Mouse (Mus musculus) cerebellum, adult 2 months (tissue): Measurements from ENCODE around the gene Tmem198b. TPM values are rescaled to one million over a fixed set of nuclear protein-coding genes. Genes with fewer than 3 reads are reported as not detected.

Experiments
- DNase-seq, 2 experiments: peaks; one replicate each; pipeline ENCODE4 v3.0.0; 2021
- H3K27ac ChIP-seq: fragments of 200-500 bp; 2 replicates; pipeline ENCODE4 v1.5.1; 2012; ENCODE audit warnings: low read length, control low read depth, inconsistent platforms; ENCODE audit not compliant: insufficient read depth
- H3K27me3 ChIP-seq: fragments of 200-500 bp; 2 replicates; pipeline ENCODE4 v1.6.1; 2012; ENCODE audit warnings: inconsistent platforms, mild to moderate bottlenecking, low read length, moderate library complexity; ENCODE audit not compliant: control insufficient read depth, insufficient read depth
- H3K4me1 ChIP-seq: fragments of 200-500 bp; 2 replicates; pipeline ENCODE4 v1.6.1; 2011; ENCODE audit warnings: low read length; ENCODE audit not compliant: control insufficient read depth, insufficient read depth
- H3K4me3 ChIP-seq: fragments of 200-500 bp; replicated peaks from 2 replicates; pipeline ENCODE3; 2011; ENCODE audit warnings: mild to moderate bottlenecking, low read depth, low read length, control low read depth; ENCODE audit not compliant: insufficient read depth
- CTCF ChIP-seq: fragments of 200-500 bp; IDR thresholded peaks from 2 replicates; pipeline ENCODE4 v1.5.1; 2011; ENCODE audit warnings: low read depth, mild to moderate bottlenecking, control low read depth, low read length, moderate library complexity, borderline replicate concordance; ENCODE audit not compliant: insufficient read depth
- POLR2A ChIP-seq: fragments of 200-500 bp; IDR thresholded peaks from 2 replicates; pipeline ENCODE4 v1.6.1; 2011; ENCODE audit warnings: low read length, control low read depth, borderline replicate concordance; ENCODE audit not compliant: insufficient read depth
- WGBS: fragments of 180-500 bp; shearing (Covaris S2); methylation state at CpG from one replicate; pipeline ENCODE4 v1.1.7; 2018; 5-methylcytosine and 5-hydroxymethylcytosine counted together
- polyA plus RNA-seq: library from polyadenylated mRNA; depleted of rRNA; stranded (reverse); fragments of >200 nt; gene quantifications from 2 replicates; pipeline ENCODE4 v1.2.3, GENCODE M21; 2012

Gene Tmem198b
- polyA plus RNA-seq, 1 experiment = 26.4 TPM

DNA sequence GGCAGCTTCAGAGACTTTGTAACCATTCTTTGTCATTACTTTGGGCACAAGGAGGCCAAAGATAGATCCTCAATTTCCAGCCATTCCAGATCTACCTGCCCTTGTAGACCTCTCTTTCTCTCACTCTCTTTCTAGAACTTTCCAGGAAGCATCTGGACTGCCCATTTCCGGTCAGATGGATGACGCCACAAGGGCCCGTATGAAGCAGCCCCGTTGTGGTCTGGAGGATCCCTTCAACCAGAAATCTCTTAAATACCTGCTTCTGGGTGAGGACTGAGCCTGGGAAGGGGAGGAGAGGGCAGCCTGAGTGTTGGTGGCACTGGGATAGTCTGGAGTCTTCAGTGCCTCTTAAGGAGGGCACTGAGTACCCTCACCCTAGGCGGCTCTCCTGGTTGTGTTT lies 9.8 kb downstream of the Tmem198b start:
- TF ChIP-seq CTCF (no peak), POLR2A (no peak)
- H3K27ac ChIP-seq = no peak overlapping the region
- H3K4me1 ChIP-seq = no peaks in the 10 kb centered on the region; the same call in 1 of the 2 replicates
- H3K27me3 ChIP-seq = no peaks in the 10 kb centered on the region; the same call in 1 of the 2 replicates
- no peak for DNase-seq
- no peak overlapping the region for H3K4me3 ChIP-seq
- 91% methylated on average over 5 of the region's 5 CpGs for WGBS

GRCm38 (mm10) chr10:128793258-128793657 lies 10.9 kb downstream of the Tmem198b start:
- TF ChIP-seq POLR2A (no peak), CTCF (no peak)
- no peak for DNase-seq
- Histone ChIP-seq H3K4me1 (no peaks in the 10 kb centered on the region; the same call in 1 of the 2 replicates), H3K27me3 (no peaks in the 10 kb centered on the region; the same call in 1 of the 2 replicates), H3K27ac (no peak overlapping the region), H3K4me3 (no peak overlapping the region)
- WGBS = 92% methylated on average over 1 of the region's 1 CpGs

GRCm38 (mm10) chr10:128792041-128792440 lies 12.1 kb downstream of the Tmem198b start:
- Histone ChIP-seq H3K27ac (no peak overlapping the region), H3K27me3 (no peaks in the 10 kb centered on the region; the same call in 1 of the 2 replicates), H3K4me3 (no peak overlapping the region), H3K4me1 (no peaks in the 10 kb centered on the region; the same call in 1 of the 2 replicates)
- no peak for DNase-seq
- TF ChIP-seq POLR2A = no peak
- no peak for TF ChIP-seq CTCF

DNA sequence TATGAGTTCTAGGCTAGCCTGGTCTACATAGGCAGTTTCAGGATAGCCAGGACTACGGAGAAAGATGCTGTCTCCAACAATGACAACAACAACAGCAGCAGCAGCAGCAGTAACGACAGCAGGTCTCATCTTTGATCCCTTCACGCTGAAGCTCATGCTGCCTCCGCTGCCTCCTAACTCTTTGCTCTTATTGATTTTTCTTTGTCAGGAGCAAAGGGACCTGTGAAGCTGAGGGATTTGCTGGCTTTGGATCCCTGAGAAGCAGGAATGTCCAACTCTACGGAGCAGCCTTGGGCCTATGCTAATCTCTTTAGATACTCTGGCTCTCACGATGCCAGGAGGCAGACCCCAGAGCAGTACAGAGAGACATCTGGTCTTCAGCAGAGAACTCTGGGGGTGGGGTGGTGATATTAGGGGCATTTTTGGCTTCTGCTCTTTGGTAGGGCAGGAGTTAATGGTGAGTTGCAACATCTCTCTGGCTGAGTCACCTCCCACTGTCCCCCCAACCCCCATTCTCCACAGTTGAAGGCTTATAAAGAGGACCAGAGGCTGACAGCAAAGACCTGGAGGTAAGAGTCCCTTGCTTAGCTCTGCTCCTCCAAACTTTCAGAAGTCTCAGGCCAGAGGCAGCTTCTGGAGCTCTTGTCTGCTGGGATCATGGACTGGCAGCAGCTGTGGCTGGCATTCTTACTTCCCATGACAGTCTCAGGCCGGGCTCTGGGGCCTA lies 13.6 kb downstream of the Tmem198b start, which contains the start of gene Mmp19:
TSS of gene Mmp19 (plus strand) at position 513 of the 727 bp plus-strand sequence.
- DNase-seq = no peak
- Histone ChIP-seq H3K27ac (no peak within 1 kb of the TSS), H3K4me3 (no peak within 1 kb of the TSS), H3K4me1 (no peaks in the 10 kb centered on the region; the same call in 1 of the 2 replicates), H3K27me3 (no peaks in the 10 kb centered on the region)
- TF ChIP-seq CTCF (no peak), POLR2A (no peak)
- 58% methylated on average over 7 of the region's 7 CpGs for WGBS

DNA sequence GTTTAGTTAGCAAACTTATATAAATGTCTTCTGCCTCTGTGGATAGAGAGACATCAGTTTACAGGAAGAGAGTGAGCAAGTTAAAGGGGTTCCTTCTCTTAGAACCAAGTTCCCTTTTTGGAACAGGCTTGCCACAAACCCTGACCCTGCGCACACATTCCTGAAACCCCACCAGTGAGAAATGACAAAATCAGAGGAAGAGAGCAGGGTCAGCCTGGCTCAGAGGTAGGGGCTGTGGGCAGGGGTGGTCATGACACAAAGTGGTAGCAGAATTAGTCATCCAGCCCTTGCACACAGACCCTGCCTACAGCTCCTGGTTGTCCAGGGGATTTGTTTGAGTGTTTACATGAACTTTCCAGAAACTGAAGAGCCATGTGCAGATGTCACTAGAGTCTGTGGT lies 24.0 kb downstream of the Tmem198b start:
- DNase-seq = no peak
- no peak for TF ChIP-seq CTCF
- no peak for TF ChIP-seq POLR2A
- 94% methylated on average over 1 of the region's 1 CpGs for WGBS
- Histone ChIP-seq H3K4me3 (no peak overlapping the region), H3K27me3 (no peaks in the 10 kb centered on the region), H3K4me1 (no peaks in the 10 kb centered on the region), H3K27ac (no peak overlapping the region)

GRCm38 (mm10) chr10:128779011-128779795 lies 25.0 kb downstream of the Tmem198b start:
- Histone ChIP-seq H3K27ac (no peak overlapping the region), H3K4me3 (no peak overlapping the region), H3K4me1 (no peaks in the 10 kb centered on the region), H3K27me3 (no peaks in the 10 kb centered on the region)
- WGBS = 12% methylated on average over 8 of the region's 8 CpGs
- no peak for TF ChIP-seq POLR2A
- TF ChIP-seq CTCF = no peak
- no peak for DNase-seq

DNA sequence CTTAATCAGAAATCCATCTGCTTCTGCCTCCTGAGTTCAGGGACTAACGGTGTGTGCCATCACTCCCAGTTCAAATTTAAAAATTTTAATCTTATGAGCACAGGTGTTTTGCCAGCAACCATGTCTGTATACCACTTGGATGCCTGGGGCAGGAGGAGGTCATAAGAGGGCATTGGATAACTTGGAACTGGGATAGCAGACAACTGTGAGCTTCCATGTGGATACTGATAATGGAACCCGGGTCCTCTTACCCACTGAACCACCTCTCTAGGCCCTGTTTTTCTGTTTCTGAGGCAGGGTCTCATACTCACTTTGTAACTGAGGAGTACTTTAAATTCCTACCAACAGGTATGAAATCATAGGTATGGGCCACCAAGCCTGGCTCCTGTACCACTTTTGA lies 25.7 kb downstream of the Tmem198b start:
- no peak overlapping the region for H3K4me3 ChIP-seq
- no peaks in the 10 kb centered on the region for H3K4me1 ChIP-seq
- no peaks in the 10 kb centered on the region for H3K27me3 ChIP-seq
- H3K27ac ChIP-seq = no peak overlapping the region
- TF ChIP-seq CTCF (no peak), POLR2A (no peak)
- no peak for DNase-seq
- 92% methylated on average over 2 of the region's 2 CpGs for WGBS

GRCm38 (mm10) chr10:128773685-128774084 lies 30.5 kb downstream of the Tmem198b start:
- no peaks in the 10 kb centered on the region for H3K4me1 ChIP-seq
- H3K27ac ChIP-seq = no peak overlapping the region
- no peak for DNase-seq
- no peaks in the 10 kb centered on the region for H3K27me3 ChIP-seq
- H3K4me3 ChIP-seq = no peak overlapping the region
- 28% methylated on average over 5 of the region's 5 CpGs for WGBS
- TF ChIP-seq CTCF (no peak), POLR2A (no peak)
